Mouse (Mus musculus) small intestine, adult 2 months (tissue): ENCODE measurements around the gene C8g.

Experiments
- CTCF ChIP-seq: fragments of 200-500 bp; IDR thresholded peaks from 2 replicates; pipeline ENCODE4 v1.5.1; 2012; ENCODE audit warnings: low read depth, mild to moderate bottlenecking, control low read depth, inconsistent platforms, low read length, moderate library complexity, mixed read lengths; ENCODE audit not compliant: insufficient replicate concordance, insufficient read length; ENCODE audit errors: extremely low read depth
- POLR2A ChIP-seq: fragments of 200-500 bp; IDR thresholded peaks from 2 replicates; pipeline ENCODE4 v1.6.1; 2012; ENCODE audit warnings: low read depth, mild to moderate bottlenecking, control low read depth, inconsistent platforms, low read length, moderate library complexity

GRCm38 (mm10) chr2:25469969-25470368 is 31.6 kb downstream of the C8g start, which contains the start of gene Ptgds:
- TF ChIP-seq CTCF (no peak), POLR2A (no peak)
